Mouse (Mus musculus): ENCODE results near the gene Ifit1.

The Ifit1 gene

DNA sequence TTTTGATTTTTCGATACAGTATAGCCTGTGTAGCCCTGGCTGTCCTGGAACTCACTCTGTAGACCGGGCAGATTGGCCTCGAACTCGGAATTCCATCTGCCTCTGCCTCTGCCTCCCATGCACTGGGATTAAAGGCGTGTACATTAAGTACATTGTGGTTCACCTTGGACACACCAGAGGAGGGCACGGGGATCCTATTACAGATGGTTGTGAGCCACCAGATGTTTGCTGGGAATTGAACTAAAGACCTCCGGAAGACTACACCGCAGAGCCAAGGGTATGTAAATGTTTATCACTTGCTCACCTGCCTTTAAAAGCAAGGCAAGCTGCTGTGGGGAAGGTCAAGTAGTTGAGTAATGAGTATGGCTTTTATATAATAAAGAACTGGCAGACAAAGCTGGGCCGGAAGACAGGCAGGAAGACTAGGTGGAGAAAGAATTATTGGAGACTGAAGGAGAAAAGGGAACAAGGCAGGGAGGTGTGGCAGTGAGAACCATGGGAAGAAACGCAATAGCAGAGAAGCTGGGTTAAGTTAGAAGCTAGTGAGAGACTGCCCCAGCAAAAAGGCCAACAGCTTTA is 14.6 kb downstream of the Ifit1 start:
- no peak for DNase-seq (ENCODE audit: low read depth, low spot score)

DNA sequence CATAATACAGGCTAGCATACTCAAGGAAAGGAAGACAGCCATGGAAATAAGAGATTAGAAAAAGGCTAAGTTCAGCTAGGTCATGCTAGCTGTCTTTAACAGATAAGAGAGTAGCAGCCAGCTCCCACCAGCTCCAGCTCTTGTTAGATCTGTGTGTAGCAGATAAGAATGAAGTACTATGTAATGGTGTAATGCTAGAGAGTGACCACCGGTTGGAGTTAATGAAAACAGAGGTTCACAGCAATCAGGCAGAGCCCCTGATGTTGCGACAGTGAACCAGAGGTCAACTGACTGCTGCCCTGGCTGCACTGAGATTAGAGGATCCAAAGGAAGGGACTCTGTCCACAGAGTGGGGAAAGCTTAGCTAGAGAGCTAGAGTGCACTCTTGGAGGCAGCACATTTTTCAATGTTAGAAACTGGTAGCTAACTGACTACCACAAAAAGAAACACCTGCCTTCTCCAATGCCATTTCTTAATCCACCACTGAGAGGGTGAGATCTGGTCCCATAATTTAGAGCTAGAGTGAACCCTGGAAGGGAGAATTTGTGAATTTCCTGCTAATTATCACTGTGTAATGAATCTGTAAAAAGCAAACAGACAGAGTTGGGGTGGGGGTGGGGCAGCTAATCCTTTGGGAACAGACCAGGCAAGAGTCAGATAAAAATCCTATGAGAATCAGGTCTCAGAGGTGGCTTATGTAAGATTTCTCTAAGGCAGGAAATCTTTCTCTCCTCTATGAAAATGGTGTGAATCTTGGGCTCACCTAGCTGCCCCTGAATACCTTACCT is 16.0 kb downstream of the Ifit1 start:
- DNase-seq (ENCODE audit: low read depth, low spot score), result no peak

GRCm38 (mm10) chr19:34662067-34662507 is 21.4 kb downstream of the Ifit1 start:
- DNase-seq (ENCODE audit: low read depth, low spot score), result peak; percentile 71

DNA sequence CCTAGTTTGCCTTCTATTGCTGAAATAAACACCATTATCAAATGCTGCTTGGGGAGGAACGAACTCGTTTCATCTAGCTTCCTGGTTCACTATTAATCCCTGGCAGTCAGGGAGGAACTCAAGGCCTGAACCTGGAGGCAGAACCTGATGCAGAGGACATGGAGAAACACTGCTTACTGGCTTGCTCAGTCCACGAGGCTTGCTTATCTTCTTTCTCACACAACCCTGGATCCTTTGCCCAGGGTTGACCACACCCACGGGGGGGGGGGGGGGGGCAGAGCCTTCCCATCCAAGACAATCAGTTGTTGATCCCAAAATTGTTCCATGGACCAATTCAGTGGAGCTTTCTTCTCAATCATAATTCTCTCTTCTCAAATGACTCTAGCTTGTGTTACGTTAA is 22.1 kb downstream of the Ifit1 start:
- DNase-seq (ENCODE audit: low read depth, low spot score), result no peak

DNA sequence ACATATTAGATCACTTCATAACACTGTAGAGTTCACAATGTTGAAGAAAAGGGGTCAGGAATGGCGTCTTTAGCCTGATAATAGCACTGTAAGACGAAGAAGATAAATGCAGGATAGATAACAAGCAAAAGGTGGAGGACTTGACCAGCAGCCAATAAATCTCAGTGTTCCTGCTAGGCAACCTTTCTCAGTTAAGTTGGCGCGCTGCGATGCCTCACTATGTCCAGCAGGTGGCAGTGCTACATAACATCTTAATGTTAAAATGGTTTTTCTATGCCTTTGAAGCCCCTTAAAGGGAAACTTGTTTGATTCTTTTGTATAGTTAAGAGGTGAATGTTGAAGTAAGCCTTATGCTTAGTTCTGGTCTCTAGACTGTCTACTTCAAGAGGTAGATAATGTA is 25.5 kb downstream of the Ifit1 start:
- DNase-seq (ENCODE audit: low read depth, low spot score), result peak; percentile 78

- DNase-seq (ENCODE audit: low read depth, low spot score), result no peak
Measured at GRCm38 (mm10) chr19:34673476-34673875, 32.8 kb downstream of the Ifit1 start.

DNA sequence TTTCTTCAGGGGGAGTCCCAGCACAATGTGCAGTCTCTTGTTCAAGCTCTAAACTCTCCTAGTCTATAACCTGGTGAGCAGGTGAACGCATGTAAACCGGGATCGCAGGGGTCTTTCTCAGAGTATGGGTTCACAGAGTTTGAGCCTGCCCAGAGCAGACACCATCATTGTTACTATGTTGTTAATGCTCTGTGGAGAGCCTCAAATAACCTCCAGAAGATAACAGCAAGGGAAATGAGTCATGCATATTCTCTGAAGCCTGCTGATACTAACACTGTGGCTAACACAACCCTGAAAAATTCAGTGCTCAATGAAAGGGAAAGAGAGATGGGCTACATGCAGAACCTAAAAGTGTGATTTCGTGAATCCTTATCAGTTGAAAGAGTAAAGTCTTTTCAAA is 37.8 kb downstream of the Ifit1 start:
- DNase-seq (ENCODE audit: low read depth, low spot score), result no peak

- DNase-seq (ENCODE audit: low read depth, low spot score), result peak; percentile 35
Measured at GRCm38 (mm10) chr19:34684857-34685256, 44.2 kb downstream of the Ifit1 start.

DNA sequence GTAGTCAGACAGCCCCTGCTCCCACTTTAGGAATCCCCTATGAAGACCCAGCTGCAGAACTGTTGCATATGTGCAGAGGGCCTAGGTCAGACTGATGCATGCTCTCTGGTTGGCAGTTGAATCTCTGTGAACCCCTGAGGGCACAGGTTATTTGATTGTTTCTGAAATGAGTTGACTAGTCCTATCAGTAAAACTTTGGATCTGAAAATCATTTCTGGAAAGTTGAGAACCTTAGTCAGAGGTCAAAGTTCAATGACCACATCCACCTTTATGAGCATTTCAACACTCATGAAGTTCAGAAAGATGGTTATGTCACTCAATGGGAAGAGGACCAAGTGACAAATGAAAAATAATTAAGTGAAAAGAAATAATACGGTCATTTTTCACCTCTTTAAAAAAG is 44.9 kb downstream of the Ifit1 start:
- DNase-seq (ENCODE audit: low read depth, low spot score), result no peak

- DNase-seq (ENCODE audit: low read depth, low spot score), result no peak
Measured at GRCm38 (mm10) chr19:34691402-34691801, 50.7 kb downstream of the Ifit1 start.

GRCm38 (mm10) chr19:34696352-34696986 is 55.8 kb downstream of the Ifit1 start:
- no peak for DNase-seq (ENCODE audit: low read depth, low spot score)

- no peak for DNase-seq (ENCODE audit: low read depth, low spot score)
Measured at GRCm38 (mm10) chr19:34697461-34697860, 56.8 kb downstream of the Ifit1 start.

GRCm38 (mm10) chr19:34698432-34698831 is 57.8 kb downstream of the Ifit1 start:
- DNase-seq (ENCODE audit: low read depth, low spot score), result no peak

DNA sequence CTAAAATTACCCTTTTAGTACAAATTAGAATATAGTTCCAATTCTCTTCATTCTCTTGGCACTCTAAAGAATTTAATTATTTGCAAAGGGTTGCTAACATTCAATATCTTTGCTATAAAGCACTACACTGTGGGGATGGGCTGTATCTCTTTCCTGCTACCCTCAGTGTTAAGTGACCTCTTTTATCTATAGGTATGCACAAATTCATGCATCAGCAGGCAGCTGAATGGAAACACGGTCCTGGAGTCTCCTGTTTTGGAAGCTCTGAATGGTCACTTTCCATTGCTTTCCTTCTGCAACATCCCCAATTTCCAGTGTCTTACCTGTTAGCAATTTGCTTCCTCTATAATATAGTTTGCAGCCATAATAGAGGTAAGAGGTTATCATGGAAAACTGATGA is 58.2 kb downstream of the Ifit1 start:
- no peak for DNase-seq (ENCODE audit: low read depth, low spot score)

DNA sequence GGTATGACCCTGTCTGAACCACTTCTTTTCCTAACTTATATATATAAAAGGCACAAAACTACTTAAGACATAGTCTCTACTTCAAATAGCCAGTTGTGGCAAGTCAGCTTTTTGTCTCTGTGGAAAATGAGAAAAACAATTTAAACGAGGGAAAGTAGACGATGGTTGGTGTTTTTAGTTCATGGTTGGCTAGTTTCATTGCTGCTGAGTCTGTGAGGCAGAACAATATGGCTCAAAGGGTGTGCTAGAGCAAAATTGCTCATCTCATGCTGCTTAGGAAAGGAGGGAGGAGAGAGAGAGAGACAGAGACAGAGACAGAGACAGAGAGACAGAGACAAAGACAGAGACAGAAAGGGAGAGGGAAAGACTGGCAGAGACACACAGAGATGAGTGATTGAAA is 58.6 kb downstream of the Ifit1 start:
- no peak for DNase-seq (ENCODE audit: low read depth, low spot score)

Data from forelimb bud, embryonic 11.5 days (tissue).